Comparison of ENCODE assay signal across 22 mouse cellular contexts in genomic region chr9:24472514-24472913, GRCm38 (mm10).
"Had no signal": no experiment of that assay in that cellular context is flagged by ENCODE, and none has a peak within 500 bp of the region (broad histone marks: within the 10 kb centered on the region; RNA-seq: fewer than 3 reads in every experiment).

No protein-coding gene starts in this region.

- H3K9me3 ChIP-seq: intestine, embryonic 15.5 days; kidney, embryonic 15.5 days; limb, embryonic 12.5 days; limb, embryonic 15.5 days; lung, embryonic 15.5 days; midbrain, embryonic 10.5 days; midbrain, embryonic 13.5 days; neural tube, embryonic 13.5 days had no signal

- H3K27ac ChIP-seq: intestine, embryonic 15.5 days; kidney, embryonic 15.5 days; limb, embryonic 12.5 days; limb, embryonic 15.5 days; lung, embryonic 15.5 days; midbrain, embryonic 10.5 days; midbrain, embryonic 13.5 days; neural tube, embryonic 13.5 days had no signal

- H3K36me3 ChIP-seq: intestine, embryonic 15.5 days; limb, embryonic 15.5 days; lung, embryonic 15.5 days had no signal

- H3K4me2 ChIP-seq: intestine, embryonic 15.5 days; kidney, embryonic 15.5 days; limb, embryonic 12.5 days; limb, embryonic 15.5 days; lung, embryonic 15.5 days; midbrain, embryonic 13.5 days; neural tube, embryonic 13.5 days had no signal

- H3K27me3 ChIP-seq: intestine, embryonic 15.5 days; kidney, embryonic 15.5 days; limb, embryonic 12.5 days; limb, embryonic 15.5 days; lung, embryonic 15.5 days; midbrain, embryonic 13.5 days; neural tube, embryonic 13.5 days had no signal

- ATAC-seq: intestine, embryonic 15.5 days; midbrain, embryonic 13.5 days; midbrain, embryonic 16.5 days had no signal

- H3K4me1 ChIP-seq: intestine, embryonic 15.5 days; kidney, embryonic 15.5 days; limb, embryonic 12.5 days; limb, embryonic 15.5 days; midbrain, embryonic 10.5 days; midbrain, embryonic 13.5 days had no signal

- H3K9ac ChIP-seq: intestine, embryonic 15.5 days; kidney, embryonic 15.5 days; limb, embryonic 12.5 days; limb, embryonic 15.5 days; lung, embryonic 15.5 days; midbrain, embryonic 13.5 days; neural tube, embryonic 13.5 days had no signal

- DNase-seq: kidney, adult 11 months; kidney, adult 8-10 months; kidney, postnatal 10 days; kidney, postnatal 36 days; left cerebral cortex, postnatal 4 days; lung, adult 18-20 months; lung, postnatal 10 days; lung, postnatal 4 days; retina, postnatal 1 day; thymus, adult 18-20 months; thymus, postnatal 14 days; thymus, postnatal 4 days had no signal

- H3K4me3 ChIP-seq: intestine, embryonic 15.5 days; kidney, embryonic 15.5 days; limb, embryonic 12.5 days; limb, embryonic 15.5 days; lung, embryonic 15.5 days; midbrain, embryonic 10.5 days; midbrain, embryonic 13.5 days; myocyte; neural tube, embryonic 13.5 days had no signal
